In genomic region chr17:66271906-66272305, GRCm38 (mm10) we compare ENCODE assay signal across 20 mouse cellular contexts.
"Had no signal": no experiment of that assay in that cellular context is flagged by ENCODE, and none has a peak within 500 bp of the region (broad histone marks: within the 10 kb centered on the region; RNA-seq: fewer than 3 reads in every experiment).

No protein-coding gene starts in this region.

- DNase-seq: kidney, adult 18-20 months; kidney, adult 9 months; kidney, postnatal 14 days; kidney, postnatal 4 days; left cerebral cortex, postnatal 4 days; liver, postnatal 0 days; lung, embryonic 14.5 days; retina, postnatal 1 day; right cerebral cortex, postnatal 25 days; spleen, adult 18-20 months; thymus, postnatal 25 days had no signal

- H3K4me3 ChIP-seq: limb, embryonic 12.5 days; limb, embryonic 15.5 days; neural tube, embryonic 12.5 days; stomach, embryonic 15.5 days had no signal

- H3K9ac ChIP-seq: limb, embryonic 12.5 days; limb, embryonic 15.5 days; liver, embryonic 14.5 days; liver, postnatal 0 days; lung, embryonic 14.5 days; neural tube, embryonic 12.5 days; stomach, embryonic 15.5 days had no signal

- ATAC-seq: intestine, embryonic 16.5 days; liver, postnatal 0 days; lung, postnatal 0 days had no signal

- H3K27ac ChIP-seq: limb, embryonic 12.5 days; limb, embryonic 15.5 days; liver, embryonic 14.5 days; macrophage; neural tube, embryonic 12.5 days; stomach, embryonic 15.5 days had no signal

- H3K4me2 ChIP-seq: limb, embryonic 12.5 days; limb, embryonic 15.5 days; liver, embryonic 11.5 days; lung, embryonic 14.5 days; neural tube, embryonic 12.5 days; stomach, embryonic 15.5 days had no signal

- H3K36me3 ChIP-seq: limb, embryonic 12.5 days; limb, embryonic 15.5 days; neural tube, embryonic 12.5 days; stomach, embryonic 15.5 days had no signal

- H3K27me3 ChIP-seq: limb, embryonic 12.5 days; limb, embryonic 15.5 days; neural tube, embryonic 12.5 days; stomach, embryonic 15.5 days had no signal

- H3K9me3 ChIP-seq: limb, embryonic 12.5 days; limb, embryonic 15.5 days; neural tube, embryonic 12.5 days; stomach, embryonic 15.5 days had no signal
